Mouse (Mus musculus) MEL (cell line): ENCODE measurements around the gene Tm9sf1. TPM values are rescaled to one million over a fixed set of nuclear protein-coding genes. Genes with fewer than 3 reads are reported as not detected.

Source experiments
- DNase-seq: peaks from one replicate; pipeline ENCODE4 v3.0.0; 2011; ENCODE audit warnings: low read depth, low spot score
- H3K27ac ChIP-seq: 2 replicates; pipeline ENCODE4 v1.5.1; 2012; ENCODE audit warnings: low read depth, mild to moderate bottlenecking, control low read depth, low read length, moderate library complexity; ENCODE audit not compliant: control insufficient read depth
- H3K27me3 ChIP-seq, 2 experiments: fragments of 150-350 bp in 1 of 2; sonication (generic) in 1 of 2; 2 replicates each; pipeline ENCODE4 v1.6.1; 2012; ENCODE audit warnings: low read length in 2 of 2, mild to moderate bottlenecking in 2 of 2, improper control_type of control experiment in 1 of 2, moderate library complexity in 1 of 2; ENCODE audit not compliant: insufficient read depth in 2 of 2, control insufficient read depth in 1 of 2
- H3K36me3 ChIP-seq, 2 experiments: 2 replicates each; pipeline ENCODE4 v1.6.1; 2012 to 2014; ENCODE audit warnings: low read length in 2 of 2, improper control_type of control experiment in 1 of 2, inconsistent platforms in 1 of 2, mild to moderate bottlenecking in 1 of 2; ENCODE audit not compliant: insufficient read depth in 2 of 2, control insufficient read depth in 1 of 2
- H3K4me1 ChIP-seq, 2 experiments: fragments of 150-350 bp in 1 of 2; sonication (generic) in 1 of 2; 2 replicates each; pipeline ENCODE4 v1.6.1; 2012; ENCODE audit warnings: low read length in 2 of 2, improper control_type of control experiment in 1 of 2, mild to moderate bottlenecking in 1 of 2; ENCODE audit not compliant: insufficient read depth in 2 of 2, control insufficient read depth in 1 of 2
- H3K4me3 ChIP-seq, 2 experiments: fragments of 150-350 bp in 1 of 2; sonication (generic) in 1 of 2; 2 replicates each; pipeline ENCODE4 v1.5.1; 2012; ENCODE audit warnings: low read depth in 2 of 2, low read length in 2 of 2, mild to moderate bottlenecking in 2 of 2, moderate library complexity in 2 of 2, control low read depth in 1 of 2, improper control_type of control experiment in 1 of 2; ENCODE audit not compliant: control insufficient read depth in 1 of 2, insufficient read depth in 1 of 2
- H3K79me2 ChIP-seq: 2 replicates; pipeline ENCODE4 v1.6.1; 2012; ENCODE audit warnings: mild to moderate bottlenecking, low read length, moderate library complexity; ENCODE audit not compliant: control insufficient read depth, poor library complexity, insufficient read depth
- H3K9ac ChIP-seq: 2 replicates; pipeline ENCODE4 v1.6.1; 2012; ENCODE audit warnings: low read depth, mild to moderate bottlenecking, control low read depth, low read length, moderate library complexity; ENCODE audit not compliant: control insufficient read depth, poor library complexity, severe bottlenecking
- H3K9me3 ChIP-seq: fragments of 150-350 bp; sonication (generic); replicated peaks from 2 replicates; pipeline ENCODE4 v1.6.1; 2012; ENCODE audit warnings: mild to moderate bottlenecking, low read length, improper control_type of control experiment, moderate library complexity; ENCODE audit not compliant: insufficient read depth
- BHLHE40 ChIP-seq: IDR thresholded peaks from 2 replicates; pipeline ENCODE4 v1.6.1; 2012; ENCODE audit warnings: low read depth, mild to moderate bottlenecking, inconsistent platforms, low read length, improper control_type of control experiment, borderline replicate concordance
- CTCF ChIP-seq, 3 experiments: IDR thresholded peaks in 2 of 3; conservative IDR thresholded peaks in 1 of 3; 2 replicates each; pipeline ENCODE4 v1.5.1; 2011 to 2012; ENCODE audit warnings: low read length in 3 of 3, low read depth in 2 of 3, mild to moderate bottlenecking in 2 of 3, improper control_type of control experiment in 1 of 3, inconsistent platforms in 1 of 3, mixed read lengths in 1 of 3, moderate library complexity in 1 of 3; ENCODE audit not compliant: control insufficient read depth in 1 of 3, insufficient read depth in 1 of 3, poor library complexity in 1 of 3, severe bottlenecking in 1 of 3
- E2F4 ChIP-seq: IDR thresholded peaks from 2 replicates; pipeline ENCODE4 v1.6.1; 2011; ENCODE audit warnings: low read depth, low read length, improper control_type of control experiment, borderline replicate concordance
- ELF1 ChIP-seq: IDR thresholded peaks from 2 replicates; pipeline ENCODE4 v1.6.1; 2014; ENCODE audit warnings: low read depth, mild to moderate bottlenecking, inconsistent platforms, low read length, improper control_type of control experiment, moderate library complexity
- ETS1 ChIP-seq: IDR thresholded peaks from 2 replicates; pipeline ENCODE4 v1.6.1; 2012; ENCODE audit warnings: low read depth, mild to moderate bottlenecking, inconsistent platforms, low read length, improper control_type of control experiment, moderate library complexity
- GATA1 ChIP-seq: IDR thresholded peaks from 2 replicates; pipeline ENCODE4 v1.6.1; 2011; ENCODE audit warnings: low read depth, low read length, improper control_type of control experiment
- KAT2A ChIP-seq: conservative IDR thresholded peaks from 2 replicates; pipeline ENCODE4 v1.6.1; 2012; ENCODE audit warnings: low read depth, low read length, improper control_type of control experiment, inconsistent platforms
- MAFK ChIP-seq: IDR thresholded peaks from 2 replicates; pipeline ENCODE4 v1.6.1; 2011; ENCODE audit warnings: low read depth, mild to moderate bottlenecking, low read length, improper control_type of control experiment, borderline replicate concordance
- MAX ChIP-seq: IDR thresholded peaks from 2 replicates; pipeline ENCODE4 v1.6.1; 2011; ENCODE audit warnings: low read length, improper control_type of control experiment
- MAZ ChIP-seq: IDR thresholded peaks from 2 replicates; pipeline ENCODE4 v1.6.1; 2012; ENCODE audit warnings: low read depth, mild to moderate bottlenecking, inconsistent platforms, low read length, improper control_type of control experiment
- MEF2A ChIP-seq: IDR thresholded peaks from 2 replicates; pipeline ENCODE4 v1.6.1; 2014; ENCODE audit warnings: low read depth, mild to moderate bottlenecking, inconsistent platforms, low read length, improper control_type of control experiment; ENCODE audit not compliant: poor library complexity, insufficient replicate concordance, severe bottlenecking; ENCODE audit errors: extremely low read depth
- NELFE ChIP-seq: IDR thresholded peaks from 2 replicates; pipeline ENCODE4 v1.6.1; 2011; ENCODE audit warnings: low read depth, low read length, improper control_type of control experiment
- NRF1 ChIP-seq: IDR thresholded peaks from 2 replicates; pipeline ENCODE4 v1.6.1; 2014; ENCODE audit warnings: low read depth, mild to moderate bottlenecking, inconsistent platforms, low read length, improper control_type of control experiment, moderate library complexity; ENCODE audit not compliant: poor library complexity, insufficient read depth, severe bottlenecking
- POLR2A ChIP-seq, 2 experiments: IDR thresholded peaks; 2 replicates each; pipeline ENCODE4 v1.6.1; 2011 to 2012; ENCODE audit warnings: low read length in 2 of 2, mild to moderate bottlenecking in 2 of 2, control low read depth in 1 of 2, improper control_type of control experiment in 1 of 2, low read depth in 1 of 2, moderate library complexity in 1 of 2; ENCODE audit not compliant: control insufficient read depth in 1 of 2, insufficient read depth in 1 of 2, poor library complexity in 1 of 2
- RCOR1 ChIP-seq: IDR thresholded peaks from 2 replicates; pipeline ENCODE4 v1.6.1; 2012; ENCODE audit warnings: low read depth, mild to moderate bottlenecking, inconsistent platforms, low read length, improper control_type of control experiment
- TAL1 ChIP-seq: IDR thresholded peaks from 2 replicates; pipeline ENCODE4 v1.6.1; 2012; ENCODE audit warnings: mild to moderate bottlenecking, inconsistent platforms, low read length, moderate library complexity, mixed read lengths
- UBTF ChIP-seq: IDR thresholded peaks from 2 replicates; pipeline ENCODE4 v1.6.1; 2012; ENCODE audit warnings: low read depth, mild to moderate bottlenecking, inconsistent platforms, low read length, improper control_type of control experiment, moderate library complexity, borderline replicate concordance; ENCODE audit not compliant: insufficient read depth
- USF2 ChIP-seq, 2 experiments: IDR thresholded peaks; 2 replicates each; pipeline ENCODE4 v1.6.1; 2011 to 2012; ENCODE audit warnings: improper control_type of control experiment in 2 of 2, low read length in 2 of 2, borderline replicate concordance in 1 of 2, inconsistent platforms in 1 of 2, low read depth in 1 of 2, mild to moderate bottlenecking in 1 of 2; ENCODE audit not compliant: insufficient read depth in 1 of 2
- ZNF384 ChIP-seq: IDR thresholded peaks from 2 replicates; pipeline ENCODE4 v1.6.1; 2012; ENCODE audit warnings: low read depth, mild to moderate bottlenecking, inconsistent platforms, low read length, improper control_type of control experiment
- polyA plus RNA-seq, 2 experiments: library from polyadenylated mRNA; stranded (reverse) in 1 of 2; unstranded in 1 of 2; fragments of >175 nt in 1 of 2; fragments of >200 nt in 1 of 2; gene quantifications; 2 replicates each; pipeline versions ENCODE4 v1.2.1 to v1.2.4; 2012; ENCODE audit warnings: low replicate concordance in 2 of 2, low read depth in 1 of 2; ENCODE audit not compliant: insufficient read length in 2 of 2, insufficient read depth in 1 of 2, missing spikeins in 1 of 2
- total RNA-seq: library from RNA; depleted of rRNA; stranded (reverse); fragments of 300-350 nt; gene quantifications from 2 replicates; pipeline ENCODE4 v1.2.3, GENCODE M21; 2012

Tm9sf1 gene
- total and polyA plus RNA-seq, 3 experiments = 60.5 to 80.1 TPM; not detected in 1

DNA sequence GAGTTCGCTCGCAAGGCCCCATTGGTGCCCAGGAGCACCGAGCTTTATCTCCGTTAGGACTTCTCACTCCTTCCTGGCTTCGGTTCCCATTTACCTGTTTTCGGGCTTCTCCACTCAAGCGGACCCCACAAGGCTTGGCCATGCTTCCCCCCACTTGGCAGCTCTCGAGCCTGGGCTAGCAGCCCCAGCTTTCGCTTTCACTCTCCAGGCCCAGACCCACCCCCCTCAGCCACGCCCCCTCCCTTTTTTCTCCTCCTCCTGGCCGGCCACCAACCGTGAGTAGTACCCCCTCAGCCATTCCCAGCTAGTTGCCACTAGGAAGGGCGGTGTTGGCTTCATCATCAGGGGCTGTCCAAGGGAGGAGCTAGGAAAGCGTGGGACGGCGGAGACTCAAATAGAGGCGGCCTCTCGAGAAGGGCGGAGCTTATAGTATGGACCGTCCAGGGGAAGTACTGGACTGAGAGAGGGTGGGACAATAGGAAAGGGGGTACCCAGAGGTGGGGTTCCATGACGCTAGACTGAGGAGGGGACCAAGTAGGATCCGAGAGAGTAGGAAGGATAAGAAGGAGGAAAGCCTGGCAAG is 52.8 kb downstream of the Tm9sf1 start, which contains the start of gene Psme2 (continued):
- no peak for TF ChIP-seq ZNF384
- peak; percentile 54 to 66; a peak in 2 of 4 replicates for TF ChIP-seq POLR2A (IDR thresholded peaks at IDR 0.05; ENCODE audit: control insufficient read depth in 1 of 2, insufficient read depth in 1 of 2, low read depth in 1 of 2, low read length in 2 of 2, poor library complexity in 1 of 2)
- no peak for TF ChIP-seq KAT2A
- TF ChIP-seq NELFE = peak; percentile 18; the same call in 1 of the 2 replicates
- TF ChIP-seq TAL1 = no peak
- TF ChIP-seq CTCF (IDR thresholded peaks at IDR 0.05 in 2 of 3, conservative IDR thresholded peaks at IDR 0.05 in 1 of 3; ENCODE audit: control insufficient read depth in 1 of 3, insufficient read depth in 1 of 3, low read depth in 2 of 3, low read length in 3 of 3, poor library complexity in 1 of 3, severe bottlenecking in 1 of 3) = no peak
- no peak for TF ChIP-seq BHLHE40

DNA sequence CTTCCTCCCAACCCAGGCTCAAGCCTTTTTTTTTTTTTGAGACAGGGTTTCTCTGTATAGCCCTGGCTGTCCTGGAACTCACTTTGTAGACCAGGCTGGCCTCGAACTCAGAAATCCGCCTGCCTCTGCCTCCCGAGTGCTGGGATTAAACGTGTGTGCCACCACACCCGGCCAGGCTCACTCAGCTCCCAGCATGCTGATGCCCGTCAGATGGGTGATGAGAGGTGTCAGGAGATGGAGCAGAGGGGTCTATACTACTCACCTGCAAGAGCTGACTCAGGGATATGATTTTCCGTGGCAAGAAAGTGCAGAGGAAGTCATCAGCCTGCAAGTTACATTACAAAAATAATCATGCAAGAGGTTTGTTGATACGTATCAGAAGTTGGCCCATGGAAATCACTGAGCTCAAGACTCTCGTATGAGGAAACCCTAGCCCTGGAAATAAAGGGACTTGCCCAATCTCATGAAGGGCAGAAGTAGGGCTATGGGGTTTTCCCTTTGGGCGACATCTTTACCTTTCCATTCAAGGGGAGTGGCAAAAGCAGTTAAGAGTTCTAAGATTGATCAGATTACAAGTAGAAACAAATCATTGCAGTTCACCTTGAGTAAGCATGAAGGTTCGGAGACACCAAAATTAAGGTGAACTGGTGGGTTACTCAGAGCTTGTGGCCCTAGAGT is 53.7 kb downstream of the Tm9sf1 start:
- Histone ChIP-seq H3K27ac (peak overlapping the region; percentile 35; the same call in 1 of the 2 replicates), H3K79me2 (peaks cover 24% of the 10 kb centered on the region)
- DNase-seq = peak; percentile 35

GRCm38 (mm10) chr14:55589271-55589670 is 54.3 kb downstream of the Tm9sf1 start:
- Histone ChIP-seq H3K4me1 (peaks cover 3 to 44% of the 10 kb centered on the region in 2 experiments), H3K9ac (no peak overlapping the region)
- DNase-seq = no peak

More for the DNA sequence above, 53.7 kb downstream of the Tm9sf1 start:
- H3K4me1 ChIP-seq = peaks cover 3 to 44% of the 10 kb centered on the region in 2 experiments
- H3K9ac ChIP-seq = peak overlapping the region; percentile 65
- peaks cover 3 to 30% of the 10 kb centered on the region in 2 experiments; a peak in 3 of 4 replicates for H3K36me3 ChIP-seq
- H3K27me3 ChIP-seq = no peaks in the 10 kb centered on the region
- H3K9me3 ChIP-seq = no peaks in the 10 kb centered on the region
- TF ChIP-seq RCOR1 = 0 out of 2 replicates have a peak, but pooled peaks have one; percentile 8
- TF ChIP-seq NRF1 = no peak
- H3K4me3 ChIP-seq = peak overlapping the region; percentile 80 to 94

More at GRCm38 (mm10) chr14:55589271-55589670, 54.3 kb downstream of the Tm9sf1 start:
- H3K4me3 ChIP-seq = no peak overlapping the region
- TF ChIP-seq UBTF (no peak), KAT2A (no peak), ELF1 (no peak), MAFK (no peak), E2F4 (no peak), BHLHE40 (no peak), GATA1 (no peak), ETS1 (no peak), MAZ (no peak), MEF2A (no peak), MAX (no peak), USF2 (IDR thresholded peaks at IDR 0.05; ENCODE audit: borderline replicate concordance in 1 of 2, insufficient read depth in 1 of 2, low read depth in 1 of 2, low read length in 2 of 2) (no peak), CTCF (IDR thresholded peaks at IDR 0.05 in 2 of 3, conservative IDR thresholded peaks at IDR 0.05 in 1 of 3; ENCODE audit: control insufficient read depth in 1 of 3, insufficient read depth in 1 of 3, low read depth in 2 of 3, low read length in 3 of 3, poor library complexity in 1 of 3, severe bottlenecking in 1 of 3) (no peak)
- TF ChIP-seq, all 39 proteins: peak for 0
- no peaks in the 10 kb centered on the region for H3K9me3 ChIP-seq
- H3K36me3 ChIP-seq = peaks cover 0 to 30% of the 10 kb centered on the region in 2 experiments; a peak in 2 of 4 replicates
- no peak overlapping the region for H3K27ac ChIP-seq
- peaks cover 30% of the 10 kb centered on the region for H3K79me2 ChIP-seq
- H3K27me3 ChIP-seq = no peaks in the 10 kb centered on the region
